Mouse (Mus musculus) thymus, adult 18-20 months (tissue): ENCODE results near the gene Pbx4.

Source experiments
- DNase-seq, 2 experiments: peaks; one replicate each; pipeline ENCODE4 v3.0.0; 2022; ENCODE audit warnings: mixed read lengths in 2 of 2

Pbx4 gene

DNA sequence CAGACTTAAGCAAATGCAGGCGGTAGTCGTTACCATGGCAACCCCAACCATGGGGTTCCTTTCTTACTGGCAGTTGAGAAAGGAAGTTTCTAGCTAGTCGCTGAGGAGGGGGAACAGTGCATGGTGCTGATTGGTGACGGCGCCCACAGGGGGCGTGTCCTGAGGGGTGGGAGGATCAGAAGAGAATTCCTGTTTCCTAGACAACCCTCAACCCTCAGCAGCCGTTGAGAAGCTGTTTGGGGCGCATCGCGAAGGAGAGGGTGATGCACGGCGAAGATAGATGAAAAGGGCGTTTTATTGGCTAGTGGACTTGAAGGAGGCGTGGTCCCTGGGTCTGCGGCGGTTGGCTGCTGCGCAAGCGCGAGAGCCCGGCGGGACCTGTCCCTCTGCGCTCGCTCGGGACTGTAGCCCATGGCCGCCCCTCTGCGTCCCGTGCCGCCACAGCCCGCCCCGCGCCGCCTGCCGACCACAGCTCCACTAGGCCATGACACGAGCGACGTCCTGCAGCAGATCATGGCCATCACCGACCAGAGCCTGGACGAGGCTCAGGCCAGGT is at the start of gene Pbx4:
Gene Pbx4 (plus strand): TSS at position 194 of the 556 bp plus-strand sequence.
- peak; percentile 94 to 97 for DNase-seq

DNA sequence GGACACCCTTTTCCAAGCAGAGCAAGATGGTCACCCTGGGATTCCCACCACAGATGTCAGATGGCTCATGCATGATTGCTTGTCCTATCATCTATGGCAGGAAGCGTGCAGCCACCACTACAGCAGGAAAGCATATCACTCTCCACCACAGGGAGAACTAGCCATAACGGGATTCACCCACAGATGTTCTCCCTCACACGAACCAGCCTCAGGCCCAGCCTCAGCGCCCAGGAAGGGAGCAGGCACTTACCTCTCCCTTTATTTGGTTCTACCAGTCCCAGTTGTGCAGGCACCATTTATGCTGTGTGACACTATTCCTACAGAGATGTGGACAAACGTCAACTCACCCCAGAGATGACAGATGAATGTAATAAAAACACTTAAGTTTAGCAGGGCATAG is 43.2 kb upstream of the Pbx4 start:
- no peak for DNase-seq

DNA sequence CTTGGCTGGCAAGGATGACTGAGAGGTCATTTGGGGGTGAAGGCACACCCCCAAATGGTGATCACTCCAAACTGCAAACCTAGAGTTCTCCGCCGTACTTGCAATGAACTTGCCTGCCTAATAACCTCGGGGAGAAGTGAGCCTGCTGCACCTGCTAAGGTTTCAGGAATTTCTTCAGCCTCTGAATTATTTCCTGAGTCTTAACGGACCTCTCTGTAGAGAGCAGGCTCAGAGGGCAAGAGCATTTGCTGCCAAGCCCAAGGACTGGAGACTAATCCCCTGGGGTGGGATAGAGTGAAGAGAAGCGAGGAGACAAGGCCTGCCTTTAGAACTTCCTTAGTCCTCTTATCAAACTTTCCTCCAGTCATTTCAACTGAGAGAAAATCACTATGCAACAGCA is 42.6 kb upstream of the Pbx4 start:
- DNase-seq = no peak

DNA sequence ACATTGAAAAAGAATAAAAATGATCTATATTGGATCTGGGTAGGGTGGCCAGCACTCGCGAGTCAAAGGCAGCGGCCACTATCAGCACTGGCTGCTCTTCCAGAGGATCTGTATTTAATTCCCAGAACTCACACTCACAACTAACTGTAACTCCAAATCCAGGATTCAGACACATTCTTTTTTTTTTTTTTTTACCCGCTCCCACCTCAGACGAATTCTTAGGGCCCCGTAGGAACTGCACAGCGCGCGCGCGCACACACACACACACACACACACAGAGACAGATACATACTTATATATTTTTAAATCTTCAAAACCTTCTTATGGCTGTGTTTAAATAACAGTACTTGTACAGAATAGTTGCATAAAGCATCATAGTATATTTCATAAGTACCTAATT is 41.9 kb upstream of the Pbx4 start:
- no peak for DNase-seq

DNA sequence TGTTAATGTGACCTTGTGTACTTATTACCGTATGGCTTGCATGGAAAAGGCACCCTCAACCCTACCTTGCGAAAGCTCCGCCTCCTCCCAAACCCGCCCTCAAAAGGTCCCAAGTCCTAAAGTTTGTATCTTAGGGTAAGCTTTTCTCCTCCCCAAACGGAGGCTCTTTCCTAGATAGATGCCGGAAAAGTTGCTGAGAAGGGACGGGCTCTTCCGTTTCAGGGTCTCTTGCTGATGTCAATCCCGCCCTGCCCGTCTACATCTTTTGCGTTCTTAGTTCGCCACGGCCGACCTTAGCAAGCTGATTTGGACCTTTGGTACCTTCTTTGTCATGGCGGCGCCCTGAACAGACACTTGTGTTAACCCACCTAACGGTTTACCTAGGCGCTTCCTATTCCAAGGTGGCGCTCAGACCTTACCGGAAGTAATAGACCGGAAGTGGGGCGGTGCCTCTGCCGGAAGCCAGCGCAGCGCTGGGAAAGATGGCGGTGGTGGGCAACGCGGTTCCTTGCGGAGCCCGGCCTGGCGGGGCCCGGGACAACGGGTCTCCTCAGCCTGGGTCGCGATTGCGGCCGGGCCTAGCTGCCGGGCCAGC is 41.4 kb upstream of the Pbx4 start, which contains the start of the genes Atp13a1 and Zfp866:
Gene Atp13a1 (plus strand): TSS at position 391 of the 595 bp plus-strand sequence.
Gene Zfp866 (minus strand): TSS at position 406 of the 595 bp plus-strand sequence.
- DNase-seq = peak; percentile 79 to 87

DNA sequence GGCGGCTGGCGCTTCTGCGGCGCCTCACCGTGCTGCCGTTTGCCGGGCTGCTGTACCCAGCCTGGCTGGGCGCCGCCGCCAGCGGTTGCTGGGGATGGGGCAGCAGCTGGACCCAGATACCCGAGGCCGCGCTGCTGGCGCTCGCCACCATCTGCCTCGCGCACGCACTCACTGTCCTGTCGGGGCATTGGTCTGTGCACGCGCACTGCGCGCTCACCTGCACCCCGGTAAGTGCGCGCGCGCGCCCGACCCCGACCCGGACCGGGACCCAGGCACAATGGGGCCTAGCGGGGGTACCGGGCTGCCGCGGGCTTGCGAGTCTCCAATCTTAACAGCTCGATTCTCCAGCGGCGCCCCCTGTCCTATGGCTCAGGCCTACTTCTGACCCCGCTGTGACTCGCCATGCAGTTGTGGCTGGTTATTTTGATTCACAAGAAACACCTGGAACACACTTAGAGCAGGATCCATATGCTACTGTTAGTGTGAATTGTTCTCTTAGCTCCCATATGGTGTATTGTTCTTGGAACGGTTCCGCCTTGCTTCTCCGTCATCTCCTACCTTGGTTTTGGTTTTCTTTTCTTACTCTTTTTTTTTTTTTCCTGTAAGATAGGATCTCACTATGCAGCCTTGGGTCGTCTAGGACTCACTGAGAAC is 40.7 kb upstream of the Pbx4 start:
- DNase-seq = peak; percentile 44 to 57

DNA sequence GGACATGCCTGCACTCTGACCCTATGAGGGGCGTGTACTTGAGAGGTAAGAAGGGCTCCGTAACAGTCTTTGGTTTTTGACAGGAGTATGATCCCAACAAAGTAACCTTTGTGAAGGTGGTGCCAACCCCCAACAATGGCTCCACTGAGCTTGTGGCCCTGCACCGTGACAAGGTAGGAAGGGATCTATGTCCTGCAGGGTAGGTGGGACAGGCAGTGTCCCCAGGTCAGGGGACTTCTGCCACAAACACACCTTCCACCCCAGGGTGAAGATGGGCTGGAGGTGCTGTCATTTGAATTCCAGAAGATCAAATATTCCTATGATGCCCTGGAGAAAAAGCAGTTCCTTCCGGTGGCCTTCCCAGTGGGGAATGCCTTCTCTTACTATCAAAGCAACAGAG is 38.6 kb upstream of the Pbx4 start:
- DNase-seq = peak in 1 of 2 experiments; percentile 2

DNA sequence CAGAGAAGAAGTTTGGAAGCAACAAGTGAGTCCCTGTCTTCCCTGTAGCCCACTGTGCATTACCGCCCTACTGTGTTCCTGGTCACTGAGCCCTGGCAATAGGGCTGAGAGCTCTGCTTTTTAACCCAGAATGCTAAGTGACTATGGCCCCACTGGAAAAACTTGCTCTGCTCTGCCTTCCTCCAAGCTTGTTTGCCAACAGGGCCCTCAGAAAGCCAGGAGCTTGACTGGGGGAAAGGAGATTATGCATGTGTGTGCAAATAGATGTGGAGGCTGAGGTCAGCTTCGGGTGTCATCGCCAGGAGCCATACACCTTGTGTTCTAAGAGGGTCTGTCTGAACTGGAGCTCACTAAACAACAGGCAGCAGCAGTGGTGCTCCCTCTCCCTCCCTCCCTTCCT is 38.2 kb upstream of the Pbx4 start:
- DNase-seq = peak in 1 of 2 experiments; percentile 2

DNA sequence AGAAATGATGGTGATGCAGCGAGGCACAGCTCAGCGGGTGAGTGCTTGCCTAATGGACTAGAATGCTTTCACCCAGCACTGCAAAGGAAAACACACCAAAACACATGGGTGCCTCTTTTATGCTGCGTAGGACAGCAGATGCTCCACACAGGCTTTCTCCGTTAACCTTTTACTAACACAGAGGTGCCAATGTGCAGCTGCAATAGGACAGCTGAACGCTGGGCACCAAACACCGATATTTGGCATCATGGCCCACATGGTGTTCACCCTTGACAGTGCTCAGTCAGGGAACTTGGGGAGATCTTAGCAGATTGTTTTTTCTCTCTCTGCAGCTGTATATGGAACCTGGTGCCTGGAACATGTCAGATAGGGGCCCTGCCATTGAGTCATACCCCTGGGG is 37.4 kb upstream of the Pbx4 start:
- DNase-seq = no peak

DNA sequence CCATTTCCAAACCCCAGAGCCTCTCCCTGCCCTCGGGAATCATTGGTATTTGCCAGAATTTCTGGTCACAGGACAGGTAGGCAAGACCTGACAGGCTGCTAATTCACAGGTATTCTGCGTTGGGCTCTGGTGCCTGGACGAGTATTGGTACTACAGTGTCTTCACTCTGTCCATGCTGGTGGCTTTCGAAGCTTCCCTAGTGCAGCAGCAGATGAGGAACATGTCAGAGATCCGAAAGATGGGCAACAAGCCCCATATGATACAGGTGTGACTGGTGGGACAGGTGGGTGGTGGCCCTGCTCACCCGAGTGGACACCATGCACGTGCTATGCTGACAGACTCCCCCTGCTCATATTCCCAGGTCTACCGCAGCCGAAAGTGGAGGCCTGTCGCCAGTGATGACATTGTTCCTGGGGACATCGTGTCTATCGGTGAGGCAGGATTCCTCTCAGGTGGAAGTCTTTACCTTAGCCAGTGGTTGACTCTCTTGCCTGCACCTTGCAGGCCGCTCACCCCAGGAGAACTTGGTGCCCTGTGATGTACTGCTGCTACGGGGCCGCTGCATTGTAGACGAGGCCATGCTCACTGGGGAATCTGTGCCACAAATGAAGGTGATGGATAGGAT is 35.5 kb upstream of the Pbx4 start:
- DNase-seq = peak in 1 of 2 experiments; percentile 3

DNA sequence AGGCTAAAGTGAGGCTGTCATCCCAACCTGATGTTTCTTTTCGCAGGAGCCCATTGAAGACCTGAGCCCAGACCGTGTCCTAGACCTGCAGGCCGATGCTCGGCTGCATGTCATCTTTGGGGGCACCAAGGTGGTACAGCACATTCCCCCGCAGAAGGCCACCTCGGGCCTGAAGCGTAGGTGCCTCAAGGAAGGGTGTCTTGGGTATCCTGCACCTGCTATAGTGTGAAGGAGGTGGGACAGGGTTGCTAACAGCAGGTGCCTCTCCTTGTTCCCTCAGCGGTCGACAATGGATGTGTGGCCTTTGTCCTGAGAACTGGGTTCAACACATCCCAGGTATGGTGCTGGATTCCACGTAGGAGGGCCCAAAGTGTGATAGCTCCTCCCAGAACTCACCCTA is 34.6 kb upstream of the Pbx4 start:
- peak in 1 of 2 experiments; percentile 2 for DNase-seq

DNA sequence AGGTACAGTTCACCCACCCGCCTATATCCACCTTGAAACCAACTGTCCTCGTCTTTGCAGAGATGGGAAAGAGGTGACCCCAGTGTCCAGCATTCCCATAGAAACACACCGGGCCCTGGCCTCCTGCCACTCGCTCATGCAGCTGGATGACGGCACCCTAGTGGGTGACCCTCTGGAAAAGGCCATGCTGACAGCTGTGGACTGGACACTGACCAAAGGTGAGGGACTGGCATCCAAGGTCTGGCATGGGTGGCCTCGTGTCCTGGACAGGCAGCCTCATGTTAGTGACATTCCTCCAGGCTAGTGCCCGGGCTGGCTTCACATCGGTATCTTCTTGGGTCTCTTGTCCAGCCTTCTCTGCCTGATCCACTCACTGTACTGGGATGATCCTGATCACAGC is 33.0 kb upstream of the Pbx4 start:
- DNase-seq = peak in 1 of 2 experiments; percentile 2

DNA sequence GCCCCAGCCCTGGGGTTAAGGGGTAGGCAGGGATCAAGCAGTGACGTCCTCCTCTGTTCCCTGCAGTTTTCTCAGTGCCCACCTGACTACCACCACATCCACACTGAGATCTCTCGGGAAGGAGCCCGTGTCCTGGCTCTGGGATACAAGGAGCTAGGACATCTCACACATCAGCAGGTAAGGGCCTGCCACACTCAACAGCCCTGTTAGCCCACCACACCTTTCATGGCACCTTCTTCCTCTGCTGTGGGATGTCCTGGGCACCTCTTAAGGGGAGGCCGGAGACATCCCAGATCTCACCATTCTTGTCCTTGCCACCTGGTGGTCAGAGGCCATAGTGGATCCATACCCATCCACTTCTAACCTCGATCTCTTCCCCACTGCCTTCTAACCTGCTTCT is 32.3 kb upstream of the Pbx4 start:
- DNase-seq = peak in 1 of 2 experiments; percentile 2

DNA sequence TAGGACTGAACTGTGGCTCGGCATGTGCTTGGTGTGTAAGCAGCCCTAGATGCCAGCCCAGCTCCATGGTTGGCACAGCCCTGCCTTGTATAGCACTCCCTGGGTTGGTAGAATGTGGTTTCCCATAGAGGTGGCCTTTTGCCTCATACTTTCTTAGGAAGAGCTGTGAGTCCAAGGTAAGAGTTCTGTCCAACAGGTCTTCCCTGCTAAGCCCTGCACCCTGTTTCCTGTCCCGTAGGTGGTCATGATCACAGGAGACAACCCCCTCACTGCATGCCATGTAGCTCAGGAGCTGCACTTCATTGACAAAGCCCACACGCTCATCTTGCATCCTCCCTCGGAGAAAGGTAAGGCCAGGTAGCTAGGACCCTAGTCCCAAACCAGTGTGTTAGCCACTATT is 30.5 kb upstream of the Pbx4 start:
- peak in 1 of 2 experiments; percentile 1 for DNase-seq

DNA sequence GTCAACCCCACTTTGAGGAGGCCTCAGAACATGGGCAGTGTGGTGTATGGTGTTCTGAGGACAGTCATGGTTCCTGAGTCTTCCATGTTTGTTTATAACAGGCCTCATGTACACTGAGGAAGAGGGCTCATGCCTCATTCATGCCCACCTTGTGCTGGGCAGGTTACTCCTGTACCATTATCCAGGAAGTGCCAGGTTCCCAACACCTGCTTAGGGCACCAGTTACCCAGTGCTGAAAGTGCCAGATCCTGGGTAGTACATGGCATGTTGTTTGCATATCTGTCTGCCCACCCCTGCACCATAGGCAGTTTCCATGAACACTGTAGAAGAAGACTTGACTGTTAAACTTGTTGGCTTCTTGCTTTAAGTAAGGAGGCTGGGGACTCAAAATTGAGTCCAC is 30.1 kb upstream of the Pbx4 start:
- DNase-seq = peak in 1 of 2 experiments; percentile 0

DNA sequence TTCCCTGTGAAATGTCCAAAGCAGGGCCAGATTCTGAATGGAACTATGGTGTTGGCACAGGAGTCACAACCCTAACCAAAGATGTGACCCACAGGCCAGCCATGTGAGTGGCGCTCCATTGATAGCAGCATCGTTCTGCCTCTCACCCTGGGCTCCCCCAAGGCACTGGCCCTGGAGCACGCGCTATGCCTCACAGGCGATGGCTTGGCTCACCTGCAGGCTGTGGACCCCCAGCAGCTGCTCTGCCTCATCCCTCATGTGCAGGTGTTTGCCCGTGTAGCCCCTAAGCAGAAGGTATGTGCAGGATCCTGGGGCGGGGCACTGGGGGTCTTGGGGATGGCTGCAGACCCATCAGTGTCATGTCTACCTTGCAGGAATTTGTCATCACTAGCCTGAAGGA is 28.9 kb upstream of the Pbx4 start:
- peak; percentile 0 to 2 for DNase-seq

DNA sequence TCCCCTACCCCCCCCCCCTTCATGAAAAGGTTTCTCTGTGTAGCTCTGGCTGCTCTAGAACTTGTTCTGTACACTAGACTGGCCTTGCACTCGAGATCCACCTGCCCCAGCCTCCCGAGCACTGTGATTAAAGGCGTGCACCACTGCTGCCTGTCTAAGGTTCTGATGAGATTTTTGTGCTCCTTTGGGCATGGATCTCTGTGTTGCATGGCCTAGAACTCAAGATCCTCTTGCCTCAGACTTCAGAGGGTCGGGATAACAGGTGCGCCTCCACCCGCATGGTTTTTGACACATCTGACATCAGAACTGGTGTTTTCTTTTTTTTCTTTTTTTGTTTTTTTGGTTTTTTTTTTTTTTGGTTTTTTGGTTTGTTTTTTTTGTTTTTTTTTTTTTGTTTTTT is 27.8 kb upstream of the Pbx4 start:
- peak in 1 of 2 experiments; percentile 1 for DNase-seq

DNA sequence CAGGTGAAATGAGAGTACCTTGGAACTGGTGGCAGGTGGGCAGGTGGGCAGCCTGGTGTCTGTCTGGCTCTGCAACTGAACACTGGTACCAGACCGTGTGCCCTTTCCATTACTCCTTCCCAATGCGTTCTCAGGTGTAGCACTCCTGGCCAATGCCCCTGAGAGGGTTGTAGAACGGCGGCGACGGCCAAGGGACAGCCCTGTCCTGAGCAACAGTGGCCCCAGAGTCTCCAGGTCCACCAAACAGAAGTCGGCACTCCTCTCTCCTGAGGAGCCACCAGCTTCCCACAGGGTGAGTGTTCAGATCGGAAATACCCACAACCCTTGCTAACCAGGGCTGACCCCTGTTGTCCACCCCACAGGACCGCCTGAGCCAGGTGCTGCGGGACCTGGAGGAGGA is 27.2 kb upstream of the Pbx4 start:
- peak in 1 of 2 experiments; percentile 1 for DNase-seq

DNA sequence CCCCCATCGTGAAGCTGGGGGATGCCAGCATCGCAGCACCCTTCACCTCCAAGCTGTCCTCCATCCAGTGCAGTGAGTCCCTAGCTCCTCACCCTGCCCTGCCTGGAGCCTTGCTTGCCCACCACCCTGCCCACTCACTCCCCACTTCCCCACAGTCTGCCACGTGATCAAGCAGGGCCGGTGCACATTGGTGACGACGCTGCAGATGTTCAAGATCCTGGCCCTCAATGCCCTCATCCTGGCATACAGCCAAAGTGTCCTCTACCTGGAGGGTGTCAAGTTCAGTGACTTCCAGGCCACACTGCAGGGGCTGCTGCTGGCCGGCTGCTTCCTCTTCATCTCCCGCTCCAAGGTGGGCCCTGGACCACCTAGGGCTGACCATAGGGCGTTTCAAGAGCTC is 26.8 kb upstream of the Pbx4 start:
- peak; percentile 0 to 4 for DNase-seq

DNA sequence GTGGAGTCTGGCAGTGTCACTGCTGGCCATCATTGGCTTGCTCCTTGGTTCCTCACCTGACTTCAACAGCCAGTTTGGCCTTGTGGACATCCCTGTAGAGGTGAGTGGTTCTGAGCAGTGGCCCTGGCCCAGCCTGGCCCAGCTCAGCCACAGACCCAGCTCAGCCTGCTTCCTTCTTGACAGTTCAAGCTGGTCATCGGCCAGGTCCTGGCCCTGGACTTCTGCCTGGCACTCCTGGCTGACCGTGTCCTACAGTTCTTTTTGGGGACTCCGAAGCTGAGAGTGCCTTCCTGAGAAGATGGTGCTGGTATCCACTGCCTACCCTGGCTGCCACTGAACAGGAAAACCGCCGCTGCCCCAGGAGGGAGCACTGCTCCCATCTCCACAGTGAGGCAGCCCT is 25.1 kb upstream of the Pbx4 start:
- DNase-seq = no peak

DNA sequence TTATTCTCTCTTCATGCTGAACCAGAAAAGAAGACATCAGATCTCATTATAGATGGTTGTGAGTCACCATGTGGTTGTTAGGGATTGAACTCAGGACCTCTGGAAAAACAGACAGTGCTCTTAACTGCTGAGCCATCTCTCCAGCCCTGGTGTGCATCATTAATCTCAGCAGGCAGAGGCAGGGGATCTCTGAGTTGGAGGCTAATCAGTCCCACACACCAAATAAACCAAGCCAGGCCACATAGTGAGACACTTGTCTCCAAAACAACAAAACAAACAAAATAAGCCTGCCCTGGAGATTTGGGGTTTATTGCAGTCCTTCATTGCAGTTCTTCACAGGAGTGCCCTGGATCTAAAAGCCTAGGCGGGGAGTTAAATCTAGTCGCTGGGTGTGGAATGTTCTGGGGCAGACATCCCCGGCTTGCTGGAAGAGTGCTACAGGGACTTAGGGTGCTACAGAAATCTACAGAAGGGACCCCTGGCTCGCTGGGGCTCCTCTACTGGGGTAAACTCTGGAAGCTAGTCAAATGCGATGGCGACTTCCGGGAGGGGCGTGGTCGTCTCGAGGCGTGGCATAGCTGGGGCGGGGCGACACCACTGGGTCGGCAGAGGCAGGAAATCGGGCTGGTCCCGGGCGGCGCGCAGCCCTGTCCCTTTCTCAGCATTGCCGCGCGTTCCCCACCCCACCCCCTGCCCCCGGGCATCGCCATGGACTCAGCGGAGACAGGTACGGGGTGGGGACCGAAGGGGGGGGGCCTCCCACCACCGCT is 24.0 kb upstream of the Pbx4 start, which contains the start of gene Gmip:
Gene Gmip (plus strand): TSS at position 586 of the 770 bp plus-strand sequence.
- DNase-seq = peak; percentile 87 to 91

DNA sequence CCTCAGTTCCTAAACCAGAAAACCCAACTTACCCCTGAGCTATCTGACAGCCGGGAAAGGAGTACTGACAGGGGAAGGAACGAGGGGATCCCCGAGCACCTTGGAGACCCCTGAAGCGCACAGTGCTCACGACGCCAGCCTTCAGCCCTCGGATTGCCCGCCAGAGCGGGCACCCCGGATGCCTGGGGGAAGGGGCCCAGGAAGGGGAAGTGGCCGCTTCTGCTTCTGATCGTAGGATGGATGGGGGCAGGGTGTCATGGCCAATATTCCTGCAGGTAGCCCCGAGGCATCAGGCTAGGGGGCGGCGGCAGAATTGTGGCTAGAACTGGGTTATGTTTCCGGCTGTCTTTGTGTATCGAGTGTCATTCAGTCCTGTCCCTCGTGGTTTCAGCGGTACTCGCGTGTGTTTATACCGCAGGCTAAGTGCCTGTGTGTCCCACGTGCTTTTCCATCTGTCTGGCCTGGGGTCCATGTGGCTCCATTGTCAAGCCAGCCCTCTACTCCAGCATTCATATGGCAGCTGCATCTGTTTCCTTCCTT is 23.4 kb upstream of the Pbx4 start:
- DNase-seq = peak; percentile 47 to 60

DNA sequence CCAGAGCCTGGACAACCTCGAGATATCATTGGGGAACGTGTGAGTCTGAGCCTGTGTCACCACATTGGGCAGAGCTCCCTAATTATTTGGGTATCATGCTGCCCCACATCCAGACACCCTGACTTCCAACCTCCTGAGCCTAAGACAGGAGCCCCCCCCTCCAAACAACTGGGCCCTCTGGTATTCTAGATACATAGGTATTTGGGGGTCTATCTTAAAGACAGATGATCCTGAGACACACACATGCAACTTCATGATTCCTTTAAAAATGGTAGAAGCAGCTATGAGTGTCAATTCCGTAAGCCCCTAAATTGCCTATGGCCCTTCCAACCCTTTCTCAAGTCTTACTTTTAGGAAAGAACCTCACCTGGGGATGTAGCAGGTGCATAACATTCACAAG is 22.5 kb upstream of the Pbx4 start:
- DNase-seq = no peak
